Mouse (Mus musculus) adrenal gland, adult 8-10 months (tissue): ENCODE data around the gene Rcc2. TPM values are rescaled to one million over a fixed set of nuclear protein-coding genes. Genes with fewer than 3 reads are reported as not detected.
A peak's percentile ranks its signal among the peaks of the same experiment; 100 is the strongest.

Experiments used
- DNase-seq: peaks from one replicate; pipeline ENCODE4 v3.0.0; 2022
- total RNA-seq, 4 experiments: library from RNA; stranded (reverse); gene quantifications; 2 replicates each; pipeline ENCODE4 v1.2.4; 2022

The Rcc2 gene
- total RNA-seq, 4 experiments from 2014 or later: 71.0 to 87.5 (median 77.3) TPM

- no peak for DNase-seq
These were observed 12.1 kb upstream of the Rcc2 start for GRCm38 (mm10) chr4:140688044-140688825.

GRCm38 (mm10) chr4:140688826-140689425 lies 11.4 kb upstream of the Rcc2 start:
- DNase-seq: no peak

GRCm38 (mm10) chr4:140689873-140690655 lies 10.3 kb upstream of the Rcc2 start:
- no peak for DNase-seq

GRCm38 (mm10) chr4:140691481-140691880 lies 8.9 kb upstream of the Rcc2 start:
- DNase-seq: no peak

- DNase-seq: no peak
These were observed 6.8 kb upstream of the Rcc2 start for GRCm38 (mm10) chr4:140693513-140693912.

- DNase-seq: no peak
These were observed 5.7 kb upstream of the Rcc2 start for GRCm38 (mm10) chr4:140694551-140695060.

GRCm38 (mm10) chr4:140695146-140695545 lies 5.2 kb upstream of the Rcc2 start:
- DNase-seq: no peak

- no peak for DNase-seq
These were observed 4.4 kb upstream of the Rcc2 start for GRCm38 (mm10) chr4:140695675-140696585.

- peak; percentile 67 for DNase-seq
These were observed 757 bp upstream of the Rcc2 start for GRCm38 (mm10) chr4:140699441-140700127.

- DNase-seq: peak; percentile 57
These were observed 841 bp downstream of the Rcc2 start for GRCm38 (mm10) chr4:140701049-140701715.

- DNase-seq: no peak
These were observed 1.6 kb downstream of the Rcc2 start for GRCm38 (mm10) chr4:140701716-140702561.

- peak; percentile 71 for DNase-seq
These were observed 2.4 kb downstream of the Rcc2 start for GRCm38 (mm10) chr4:140702611-140703327.

- DNase-seq: no peak
These were observed 3.3 kb downstream of the Rcc2 start for GRCm38 (mm10) chr4:140703636-140704035.

GRCm38 (mm10) chr4:140704166-140704565 lies 3.8 kb downstream of the Rcc2 start:
- no peak for DNase-seq

- DNase-seq: no peak
These were observed 7.3 kb downstream of the Rcc2 start for GRCm38 (mm10) chr4:140707615-140708014.

GRCm38 (mm10) chr4:140708297-140708927 lies 8.1 kb downstream of the Rcc2 start:
- DNase-seq: no peak

GRCm38 (mm10) chr4:140709111-140709510 lies 8.8 kb downstream of the Rcc2 start:
- no peak for DNase-seq

- no peak for DNase-seq
These were observed 9.3 kb downstream of the Rcc2 start for GRCm38 (mm10) chr4:140709617-140710016.

- DNase-seq: no peak
These were observed 10.4 kb downstream of the Rcc2 start for GRCm38 (mm10) chr4:140710781-140711180.
